Mouse (Mus musculus): ENCODE measurements around the gene Zfp37.
"Not testable (repeated sequence)": the region's sequence is repeated elsewhere in the genome, so short reads cannot be mapped to it uniquely, and the experiment has no call there.

Gene Zfp37

DNA sequence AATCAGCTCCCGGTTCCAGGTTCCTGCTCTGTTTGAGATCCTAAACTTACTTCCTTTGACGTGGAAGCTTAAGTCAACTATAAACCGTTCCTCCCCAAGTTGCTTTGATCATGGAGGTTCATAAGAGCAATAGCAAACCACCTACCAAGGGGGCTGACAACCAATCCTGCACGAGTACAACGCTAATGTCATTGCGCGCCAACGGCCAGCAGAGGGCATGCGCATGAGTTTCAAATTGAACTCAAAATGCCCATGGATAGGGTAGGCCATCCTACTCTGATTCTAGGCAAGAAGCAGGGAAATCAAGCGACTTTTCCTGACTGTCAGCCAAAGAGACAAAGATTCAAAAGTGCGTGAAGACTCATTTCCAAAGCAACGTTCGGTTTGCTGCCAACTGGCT, at the start of gene Zfp37:
Zfp37 (minus strand) TSS at position 279 of the 400 bp plus-strand sequence.
- DNase-seq, result no peak

- no peak for DNase-seq
These were observed 47.2 kb upstream of the Zfp37 start for GRCm38 (mm10) chr4:62278081-62278480.

GRCm38 (mm10) chr4:62277222-62277621, 46.4 kb upstream of the Zfp37 start:
- no peak for DNase-seq

GRCm38 (mm10) chr4:62276642-62277041, 45.8 kb upstream of the Zfp37 start:
- DNase-seq, result no peak

GRCm38 (mm10) chr4:62274841-62275536, 44.1 kb upstream of the Zfp37 start:
- DNase-seq, result no peak

- DNase-seq, result no peak
These were observed 43.1 kb upstream of the Zfp37 start for GRCm38 (mm10) chr4:62273916-62274315.

- no peak for DNase-seq
These were observed 41.8 kb upstream of the Zfp37 start for GRCm38 (mm10) chr4:62272696-62273095.

DNA sequence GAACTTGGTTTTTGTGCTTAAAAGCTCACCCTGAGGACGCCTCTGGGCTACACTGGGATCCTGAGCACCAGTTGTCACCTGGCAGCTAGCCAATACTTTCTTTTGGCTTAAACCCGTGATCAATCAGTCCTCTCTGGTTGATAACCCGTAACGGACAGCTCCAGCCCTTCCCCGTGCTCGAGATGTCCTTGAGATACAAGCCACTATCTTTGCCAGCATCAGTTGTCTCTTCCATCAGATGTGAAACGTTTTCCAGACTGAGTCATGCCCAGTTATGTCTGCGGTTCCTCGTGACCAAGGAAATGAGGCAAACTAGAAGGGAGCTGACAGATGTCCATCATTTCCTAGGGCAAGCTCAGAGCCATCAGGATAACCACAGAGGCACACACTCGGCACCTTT, 36.3 kb upstream of the Zfp37 start:
- no peak for DNase-seq

- DNase-seq, result not testable (repeated sequence)
These were observed 35.2 kb upstream of the Zfp37 start for GRCm38 (mm10) chr4:62266016-62266415.

DNA sequence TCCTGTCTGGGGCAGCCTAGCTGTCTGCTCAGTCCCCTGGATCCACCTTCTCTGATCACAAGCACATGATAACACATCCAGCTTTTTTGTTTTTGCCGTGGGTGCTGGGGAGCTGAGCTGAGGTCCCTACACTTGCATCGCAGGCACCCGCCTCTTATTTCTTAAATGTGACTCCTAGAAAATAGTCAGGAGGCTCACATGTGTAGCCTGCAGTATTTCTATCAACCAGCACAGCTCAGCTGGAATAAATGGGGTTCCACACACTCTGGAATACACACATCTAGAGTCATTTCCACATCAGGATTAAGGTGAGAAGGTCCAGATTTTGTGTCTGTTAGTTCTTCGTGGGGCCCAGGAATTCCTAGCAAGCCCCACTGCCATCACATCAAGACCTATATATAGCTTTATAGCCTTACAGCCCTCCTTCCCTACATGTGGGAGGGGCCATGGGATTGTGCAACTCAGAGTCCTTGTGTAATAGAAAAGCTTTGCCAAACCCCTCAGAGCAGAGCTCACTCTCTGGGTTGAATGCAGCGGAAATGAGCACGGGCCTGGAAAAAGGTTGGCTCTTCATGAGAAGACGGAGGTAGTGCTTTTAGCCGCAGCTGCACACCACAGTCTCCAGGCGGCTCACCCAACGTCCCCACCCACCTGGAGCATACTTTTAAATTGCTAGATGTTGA, 34.4 kb upstream of the Zfp37 start:
- no peak for DNase-seq

DNA sequence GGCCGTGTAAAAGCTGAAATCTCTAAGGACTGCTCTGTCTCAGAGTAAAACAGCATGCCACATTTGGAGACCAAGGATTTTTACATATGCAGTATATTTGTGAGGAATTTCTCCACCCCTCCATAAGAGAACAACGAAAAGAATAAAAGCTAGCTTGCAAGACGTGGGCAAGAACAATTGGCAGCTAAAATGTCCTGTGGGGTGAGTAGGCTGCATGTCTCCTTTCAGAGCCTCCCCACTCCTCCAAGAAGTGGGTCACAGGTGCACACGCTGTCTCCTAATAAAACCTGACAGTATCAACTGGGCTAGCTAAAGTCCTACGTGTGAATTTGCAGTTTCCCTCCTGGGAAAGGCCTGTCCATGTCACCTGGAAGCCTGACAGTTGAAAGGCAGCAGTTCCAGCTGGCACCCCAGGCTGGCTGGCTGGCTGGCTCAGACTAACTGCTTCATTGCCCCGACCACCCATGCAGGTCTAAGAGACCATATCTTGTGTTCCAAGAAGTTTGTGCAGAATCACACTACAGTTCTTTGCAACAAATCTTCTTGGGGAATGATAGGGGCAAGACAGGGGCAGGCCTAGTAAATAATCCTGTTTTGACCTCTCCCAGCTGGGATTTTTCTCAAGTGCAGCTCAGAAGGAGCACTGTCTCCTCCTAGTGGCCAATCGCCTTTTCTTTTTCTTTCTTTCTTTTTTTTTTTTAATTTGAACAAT, 32.4 kb upstream of the Zfp37 start:
- DNase-seq, result no peak

DNA sequence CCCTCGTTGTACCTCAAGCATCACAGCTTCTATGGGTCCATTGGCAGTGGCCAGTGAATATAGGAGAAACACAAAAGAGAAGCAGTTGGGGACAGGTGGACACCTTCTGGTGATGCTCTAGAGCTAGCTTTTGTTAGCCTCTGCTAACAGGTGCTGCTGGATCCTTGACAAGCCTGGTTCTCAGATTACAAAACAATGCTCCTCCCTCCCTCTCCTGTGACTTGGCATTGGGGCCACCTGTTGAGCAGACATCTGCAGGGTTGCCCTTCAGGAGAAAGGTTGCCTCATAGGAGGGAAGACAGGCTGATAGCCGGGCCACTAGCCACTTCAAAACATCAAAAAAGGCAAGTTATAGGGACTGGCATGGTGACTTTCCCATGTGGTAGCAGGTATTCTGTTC, 31.4 kb upstream of the Zfp37 start, which contains the start of gene Slc31a2:
Slc31a2 (plus strand) TSS at position 287 of the 400 bp plus-strand sequence.
- DNase-seq, result no peak

DNA sequence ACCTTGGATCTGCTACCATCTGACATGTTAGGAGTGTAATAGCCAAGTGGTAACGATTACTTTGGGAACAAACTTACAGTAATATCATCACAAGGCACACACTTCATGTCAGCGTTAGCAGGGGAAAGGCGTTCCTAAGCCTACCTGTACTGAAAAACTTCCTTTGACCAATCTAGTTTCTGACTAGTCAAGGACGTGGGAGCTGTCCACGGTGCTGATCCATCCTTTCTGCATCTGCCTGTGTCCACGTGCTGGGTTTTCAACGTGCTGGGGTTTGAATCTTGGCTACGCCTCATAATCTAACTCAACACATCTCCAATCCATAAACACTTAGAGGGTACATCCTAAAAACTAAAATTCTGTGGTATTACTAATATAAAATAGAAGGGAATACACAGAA, 26.1 kb upstream of the Zfp37 start:
- DNase-seq, result no peak

DNA sequence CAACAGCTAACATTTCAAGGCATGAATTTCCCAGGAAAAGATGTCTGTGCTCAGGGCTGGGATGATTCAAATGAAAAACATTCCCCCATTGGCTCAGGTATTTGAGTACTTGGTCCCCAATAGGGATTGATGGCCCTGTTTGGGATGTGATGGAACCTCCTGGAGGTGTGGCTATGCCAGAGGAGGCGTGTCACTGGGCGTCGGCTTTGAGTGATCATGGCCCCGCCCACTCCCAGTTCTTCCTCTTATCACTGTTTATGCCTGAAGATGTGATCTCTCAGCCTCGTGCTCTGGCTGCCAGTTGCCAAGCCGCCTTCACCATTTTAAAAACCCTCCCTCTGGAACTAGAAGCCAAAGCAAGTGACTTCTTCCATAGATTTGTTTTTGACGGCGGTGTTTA, 23.7 kb upstream of the Zfp37 start:
- no peak for DNase-seq

GRCm38 (mm10) chr4:62251776-62252175, 20.9 kb upstream of the Zfp37 start:
- DNase-seq, result no peak

DNA sequence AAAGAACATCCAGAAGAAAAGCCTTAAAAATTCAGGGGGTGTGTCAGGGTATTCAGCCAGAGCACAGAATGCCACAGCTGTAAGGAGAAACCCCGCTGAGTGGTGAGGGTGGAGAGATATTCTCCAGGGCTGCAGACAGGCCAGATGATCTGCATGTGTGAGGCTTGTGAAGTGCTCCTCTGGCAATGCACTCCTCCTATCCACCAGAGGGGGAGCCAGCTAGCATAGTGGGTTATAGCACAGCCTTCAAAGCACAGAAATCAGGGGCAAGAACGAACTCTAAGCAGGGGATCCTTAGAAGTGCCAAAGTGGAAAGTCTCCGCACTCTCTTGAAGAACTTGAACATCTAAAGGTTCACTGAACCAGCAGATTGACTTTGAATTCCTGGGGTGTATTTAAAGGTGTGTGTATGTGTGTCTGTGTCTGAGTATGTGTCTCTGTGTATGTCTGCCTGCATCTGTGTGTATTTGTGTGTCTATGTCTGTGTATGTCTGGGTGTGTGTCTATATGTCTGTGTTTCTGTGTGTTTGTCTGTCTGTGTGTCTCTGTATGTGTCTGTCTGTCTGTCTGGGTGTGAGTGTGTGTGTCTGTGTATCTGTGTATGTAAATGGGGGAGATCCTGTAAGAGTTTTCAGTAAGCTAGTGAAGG, 20.2 kb upstream of the Zfp37 start:
- DNase-seq, result no peak

DNA sequence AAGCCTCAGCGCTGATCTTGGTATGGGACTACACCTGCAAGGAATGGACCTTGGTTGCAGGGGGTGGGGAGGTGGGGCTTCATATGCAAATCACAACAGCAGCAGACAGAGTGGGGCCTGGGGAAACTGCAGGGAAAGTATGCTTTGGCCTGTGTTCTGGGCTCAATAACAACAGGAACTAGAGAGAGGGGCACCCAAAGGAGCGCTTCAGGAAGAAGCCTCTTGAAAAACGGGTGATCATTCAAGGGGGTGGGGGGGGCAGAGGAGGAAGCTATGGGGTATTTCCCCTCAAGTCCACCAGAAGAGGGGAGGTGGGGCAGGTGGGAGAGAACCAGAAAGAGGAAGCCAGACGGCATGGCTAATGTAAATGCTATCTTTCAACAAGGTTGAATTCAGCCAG, 17.5 kb upstream of the Zfp37 start:
- DNase-seq, result no peak

DNA sequence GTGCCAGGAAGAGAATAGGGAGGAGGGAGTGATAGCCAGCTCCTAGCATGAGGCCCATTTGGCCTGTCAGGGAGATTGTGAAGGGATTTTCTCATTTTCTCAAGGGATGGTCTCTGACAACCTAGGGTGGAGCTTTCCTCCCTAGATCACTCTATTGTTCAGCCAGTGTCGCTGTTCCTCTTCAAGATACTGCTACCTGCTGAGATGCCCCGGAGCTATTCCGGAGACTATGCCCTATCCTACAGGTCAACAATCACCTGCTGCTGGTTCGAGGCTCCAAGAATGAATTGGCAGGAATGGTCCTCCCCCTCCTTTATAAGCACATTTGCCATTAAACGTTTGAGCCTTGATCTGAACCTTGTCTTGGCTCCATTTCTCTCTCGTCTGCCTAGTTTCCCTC, 9.7 kb upstream of the Zfp37 start:
- no peak for DNase-seq

- DNase-seq, result no peak
These were observed 694 bp downstream of the Zfp37 start for GRCm38 (mm10) chr4:62230153-62230552.

DNA sequence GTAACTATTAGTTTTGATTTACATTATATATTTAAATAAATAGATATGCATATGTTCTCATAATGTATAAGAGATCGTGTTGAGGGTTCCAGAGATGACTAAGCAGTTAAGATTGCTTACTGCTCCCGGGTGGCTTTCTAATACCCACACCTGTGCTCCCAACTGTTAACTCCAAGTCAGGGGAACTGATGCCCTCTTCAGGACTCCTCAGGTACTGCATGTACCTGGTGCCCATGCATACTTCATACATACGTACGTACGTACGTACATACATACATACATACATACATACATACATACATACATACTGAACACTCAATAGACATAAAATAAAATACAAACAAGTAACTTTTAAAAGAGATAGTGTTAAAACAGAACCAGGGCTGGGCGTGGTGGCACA, 1.4 kb downstream of the Zfp37 start:
- DNase-seq, result no peak

- peak; percentile 16 for DNase-seq
These were observed 2.5 kb downstream of the Zfp37 start for GRCm38 (mm10) chr4:62228391-62228790.

GRCm38 (mm10) chr4:62213490-62213889, 17.4 kb downstream of the Zfp37 start:
- no peak for DNase-seq

DNA sequence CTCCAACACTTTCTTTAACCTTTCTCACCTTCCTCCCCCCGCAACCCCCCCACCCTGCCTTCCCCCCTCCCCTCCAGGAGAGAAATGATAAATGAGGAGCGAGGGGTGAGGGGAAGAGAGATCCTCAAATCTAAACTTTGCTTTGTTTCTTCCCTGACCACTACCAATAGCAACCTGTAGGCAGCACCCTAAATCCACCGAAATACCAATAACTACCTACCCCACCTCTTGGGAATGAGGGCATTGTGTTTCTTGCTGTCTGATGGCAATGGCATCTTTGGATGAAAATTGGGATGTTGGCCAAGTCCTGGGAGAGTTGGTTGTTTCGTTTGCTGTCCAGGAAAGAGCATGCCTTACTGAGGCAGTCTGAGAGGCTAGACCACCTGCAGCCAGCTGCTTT, 20.8 kb downstream of the Zfp37 start:
- DNase-seq, result peak; percentile 21

All from cerebellum, adult 11-12 months (tissue).